Mouse (Mus musculus): ENCODE results near the gene Prkd1.

- TF ChIP-seq CTCF (IDR thresholded peaks at IDR 0.05; ENCODE audit: insufficient read depth, low read length) (no peak), POLR2A (IDR thresholded peaks at IDR 0.05; ENCODE audit: borderline replicate concordance, extremely low read depth, low read depth, low read length) (no peak)
Observed at GRCm38 (mm10) chr12:50537006-50537405, 111.9 kb downstream of the Prkd1 start.

Data from lung, adult 2 months (tissue).